Mouse (Mus musculus) hematopoietic stem cell, adult 5-6 weeks (primary cell): ENCODE measurements at regions not wholly inside any gene's neighbourhood (a gene's known extent, or its start where the extent isn't known, plus 50 kb on each side); places are given as distances from the start of the nearest gene placed in this dataset.

Experiments
- ATAC-seq, 2 experiments: fragments of 125-278 bp in 1 of 2; replicated peaks in 1 of 2; 2 replicates each; pipeline ENCODE4 v1.8.0; 2016 to 2017; ENCODE audit warnings: inconsistent platforms in 2 of 2, mild to moderate bottlenecking in 2 of 2, moderate number of reproducible peaks in 2 of 2, low read depth in 1 of 2, moderate TSS enrichment in 1 of 2; ENCODE audit not compliant: low FRiP score in 2 of 2, poor library complexity in 2 of 2, severe bottlenecking in 2 of 2, insufficient read depth in 1 of 2, low TSS enrichment in 1 of 2

GRCm38 (mm10) chr6:17211346-17211745 is 69.6 kb upstream of the Cav2 start:
- ATAC-seq = no peak

- ATAC-seq = no peak
Observed at GRCm38 (mm10) chr6:17214774-17215173, 66.2 kb upstream of the Cav2 start.

GRCm38 (mm10) chr6:17216442-17216841 is 64.5 kb upstream of the Cav2 start:
- no peak for ATAC-seq

GRCm38 (mm10) chr6:17223744-17224143 is 57.2 kb upstream of the Cav2 start:
- ATAC-seq = no peak

GRCm38 (mm10) chr6:17224852-17225251 is 56.1 kb upstream of the Cav2 start:
- no peak for ATAC-seq

- no peak for ATAC-seq
Observed at GRCm38 (mm10) chr6:17226483-17226882, 54.5 kb upstream of the Cav2 start.
